Mouse (Mus musculus): ENCODE data around the gene Vmn1r143.
"Not testable (repeated sequence)": the region's sequence is repeated elsewhere in the genome, so short reads cannot be mapped to it uniquely, and the experiment has no call there.

Vmn1r143 gene

GRCm38 (mm10) chr7:22189077-22189476 lies at the start of gene Vmn1r143:
TSS of gene Vmn1r143 (plus strand) at chr7:22189377.
- DNase-seq: not testable (repeated sequence)

GRCm38 (mm10) chr7:22163935-22164334 lies 25.2 kb upstream of the Vmn1r143 start, which contains the start of gene Vmn1r142:
TSS of gene Vmn1r142 (minus strand) at chr7:22164035.
- not testable (repeated sequence) for DNase-seq

GRCm38 (mm10) chr7:22201164-22201563 lies 12.0 kb downstream of the Vmn1r143 start, which contains the start of gene Gm8653:
TSS of gene Gm8653 (minus strand) at chr7:22201264.
- DNase-seq: not testable (repeated sequence)

GRCm38 (mm10) chr7:22229384-22229783 lies 40.2 kb downstream of the Vmn1r143 start, which contains the start of gene Gm8453:
TSS of gene Gm8453 (minus strand) at chr7:22229484.
- not testable (repeated sequence) for DNase-seq
